Mouse (Mus musculus): ENCODE results near the gene Nsun6.

- TF ChIP-seq EP300 (IDR thresholded peaks at IDR 0.05; ENCODE audit: low read depth) (no peak), CTCF (IDR thresholded peaks at IDR 0.05; ENCODE audit: low read depth) (no peak)
Measured at GRCm38 (mm10) chr2:15008072-15008471, 46.8 kb downstream of the Nsun6 start.
